Mouse (Mus musculus): ENCODE results near the gene Mylk4.

- TF ChIP-seq EP300 (IDR thresholded peaks at IDR 0.05; ENCODE audit: low read depth) (no peak), CTCF (IDR thresholded peaks at IDR 0.05; ENCODE audit: low read depth) (no peak)
Measured at GRCm38 (mm10) chr13:32704911-32705310, 78.8 kb downstream of the Mylk4 start.
